Mouse (Mus musculus) neural tube, embryonic 12.5 days (tissue): ENCODE measurements around the gene Zc3h6. TPM values are rescaled to one million over a fixed set of nuclear protein-coding genes. Genes with fewer than 3 reads are reported as not detected.
"Not testable (repeated sequence)": the region's sequence is repeated elsewhere in the genome, so short reads cannot be mapped to it uniquely, and the experiment has no call there.

ENCODE experiments used
- ATAC-seq: fragments of 200-750 bp; cut with Nextera tagmentation; 2 replicates; pipeline ENCODE4 v1.8.0; 2017; ENCODE audit warnings: low read depth, mild to moderate bottlenecking, moderate TSS enrichment, moderate library complexity; ENCODE audit not compliant: low FRiP score
- H3K27ac ChIP-seq: fragments of 300-500 bp; sonication (generic); 2 replicates; pipeline ENCODE4 v1.5.1; 2016
- H3K27me3 ChIP-seq: fragments of 300-500 bp; sonication (generic); replicated peaks from 2 replicates; pipeline ENCODE4 v1.6.1; 2016; ENCODE audit warnings: mild to moderate bottlenecking
- H3K36me3 ChIP-seq: fragments of 300-500 bp; sonication (generic); 2 replicates; pipeline ENCODE4 v1.6.1; 2016; ENCODE audit warnings: mild to moderate bottlenecking
- H3K4me1 ChIP-seq: fragments of 300-500 bp; sonication (generic); 2 replicates; pipeline ENCODE4 v1.6.1; 2016
- H3K4me2 ChIP-seq: fragments of 300-500 bp; sonication (generic); replicated peaks from 2 replicates; pipeline ENCODE4 v1.6.1; 2016; ENCODE audit warnings: mild to moderate bottlenecking
- H3K4me3 ChIP-seq: fragments of 300-500 bp; sonication (generic); 2 replicates; pipeline ENCODE4 v1.5.1; 2016
- H3K9ac ChIP-seq: fragments of 300-500 bp; sonication (generic); 2 replicates; pipeline ENCODE4 v1.6.1; 2016; ENCODE audit warnings: mild to moderate bottlenecking
- H3K9me3 ChIP-seq: fragments of 300-500 bp; sonication (generic); 2 replicates; pipeline ENCODE4 v1.6.1; 2016; ENCODE audit warnings: mild to moderate bottlenecking
- WGBS: fragments of 180-500 bp; shearing (Covaris S2); methylation state at CpG from one replicate; pipeline ENCODE4 v1.1.7; 2016; 5-methylcytosine and 5-hydroxymethylcytosine counted together
- polyA plus RNA-seq: library from polyadenylated mRNA; unstranded; fragments of >200 nt; fragmentation: Nextera tagmentation; extraction: Ambion mirVana; gene quantifications from 2 replicates; pipeline ENCODE4 v1.2.1, GENCODE M21; 2016

The Zc3h6 gene
- polyA plus RNA-seq, 1 experiment from 2014 or later = 3.2 TPM

DNA sequence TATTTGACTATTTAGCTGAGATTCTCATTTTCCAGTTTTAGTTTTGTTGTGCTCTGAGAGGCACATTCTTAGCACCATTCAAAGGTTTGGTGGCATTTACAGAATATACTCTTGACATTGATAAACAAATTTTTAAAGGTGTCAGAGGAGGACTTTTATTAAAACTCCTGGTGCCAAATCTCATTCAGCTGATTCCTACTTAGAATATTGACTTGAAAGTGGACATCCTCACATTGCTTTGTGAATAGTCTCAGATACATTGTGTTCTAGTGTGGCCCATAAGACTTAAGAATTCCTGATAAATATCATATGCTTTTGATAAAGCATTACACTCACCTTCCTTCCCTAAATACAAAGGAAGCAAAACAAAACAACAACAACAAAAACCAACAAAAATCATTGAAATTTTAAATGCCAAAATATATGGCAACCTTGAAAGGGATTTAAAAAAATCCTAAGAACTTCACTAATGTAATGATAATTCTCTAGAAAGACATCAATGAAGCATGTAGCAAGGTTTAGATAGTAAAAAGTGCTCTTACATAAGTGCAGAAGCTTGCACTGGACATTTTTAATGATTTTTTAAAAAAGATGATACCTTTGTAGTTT, 1.4 kb downstream of the Zc3h6 start:
- no peaks in the 10 kb centered on the region for H3K9me3 ChIP-seq
- no peaks in the 10 kb centered on the region for H3K27me3 ChIP-seq
- H3K9ac ChIP-seq = 0 out of 2 replicates have a peak overlapping the region, but pooled peaks have one; percentile 98
- ATAC-seq = no peak
- H3K4me1 ChIP-seq = peaks cover 3% of the 10 kb centered on the region; the same call in 1 of the 2 replicates
- H3K36me3 ChIP-seq = no peaks in the 10 kb centered on the region
- H3K4me2 ChIP-seq = peak overlapping the region; percentile 60
- H3K27ac ChIP-seq = no peak overlapping the region
- peak overlapping the region; percentile 85 for H3K4me3 ChIP-seq

DNA sequence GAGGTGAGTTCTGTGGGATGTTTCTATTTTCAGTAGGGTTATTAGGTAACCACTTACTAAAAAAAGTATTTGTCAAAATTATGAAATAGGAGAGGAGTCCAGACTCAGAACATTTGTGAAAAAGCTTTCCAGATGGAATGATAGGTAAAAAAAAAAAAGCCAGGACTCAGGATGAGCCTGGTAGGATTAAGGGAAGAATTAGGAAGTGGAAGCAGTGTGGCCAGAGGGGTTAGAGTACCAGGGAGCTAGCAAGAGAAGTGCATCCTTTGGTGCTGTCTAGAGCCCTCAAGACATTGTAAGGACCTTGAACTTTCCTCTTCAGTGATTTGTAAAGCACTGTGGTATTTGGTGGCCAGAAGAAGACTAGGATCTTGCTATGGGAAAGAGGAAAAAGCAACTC, 5.1 kb downstream of the Zc3h6 start:
- no peak overlapping the region for H3K27ac ChIP-seq
- ATAC-seq = no peak
- H3K9me3 ChIP-seq = no peaks in the 10 kb centered on the region
- no peak overlapping the region for H3K4me3 ChIP-seq
- H3K4me1 ChIP-seq = no peaks in the 10 kb centered on the region
- H3K27me3 ChIP-seq = no peaks in the 10 kb centered on the region
- H3K36me3 ChIP-seq = no peaks in the 10 kb centered on the region
- H3K9ac ChIP-seq = no peak overlapping the region
- no peak overlapping the region for H3K4me2 ChIP-seq

DNA sequence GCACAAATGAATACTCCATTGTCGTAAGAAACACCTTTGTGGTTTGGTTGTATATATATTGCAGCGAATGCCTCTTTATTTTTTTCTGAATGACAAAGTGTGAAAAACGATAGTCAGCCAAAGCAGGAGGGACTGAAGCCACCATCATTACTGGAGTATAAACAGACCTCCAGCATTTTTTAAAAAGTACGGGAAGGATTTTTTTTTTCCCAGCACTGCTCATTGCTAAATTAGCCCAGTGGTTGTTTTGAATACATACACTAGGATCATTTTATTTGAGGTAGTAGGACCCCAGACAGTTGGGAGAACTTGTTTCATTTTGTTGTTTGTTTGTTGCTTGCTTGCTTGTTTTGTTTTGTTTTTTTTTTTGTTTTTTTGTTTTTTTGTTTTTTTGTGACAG, 8.4 kb downstream of the Zc3h6 start:
- Histone ChIP-seq H3K36me3 (no peaks in the 10 kb centered on the region), H3K4me1 (no peaks in the 10 kb centered on the region), H3K4me2 (no peak overlapping the region), H3K27me3 (no peaks in the 10 kb centered on the region), H3K27ac (no peak overlapping the region), H3K4me3 (no peak overlapping the region), H3K9ac (no peak overlapping the region), H3K9me3 (no peaks in the 10 kb centered on the region)
- ATAC-seq = no peak
- whole genome bisulfite sequencing = 78% methylated on average over 4 of the region's 4 CpGs

DNA sequence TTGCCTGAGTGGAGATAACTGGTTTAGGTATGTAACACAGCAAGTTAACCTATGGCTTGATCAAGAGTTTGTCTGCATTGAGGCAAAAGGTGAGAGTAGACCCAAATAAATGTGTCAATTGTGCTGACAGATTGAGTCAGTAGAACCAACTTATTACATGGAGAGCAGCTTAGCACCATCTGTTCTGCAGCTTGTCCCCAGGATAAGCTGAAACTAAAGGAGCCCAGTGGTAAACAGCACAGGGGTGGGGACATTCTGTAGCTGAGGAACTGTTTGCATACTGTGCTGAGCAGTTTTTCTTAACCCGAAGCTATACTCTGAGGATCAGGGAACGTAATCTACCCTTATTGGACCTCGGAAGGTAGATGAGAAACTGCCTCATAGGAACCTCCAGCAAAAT, 17.5 kb downstream of the Zc3h6 start:
- peaks cover 5% of the 10 kb centered on the region for H3K4me1 ChIP-seq

DNA sequence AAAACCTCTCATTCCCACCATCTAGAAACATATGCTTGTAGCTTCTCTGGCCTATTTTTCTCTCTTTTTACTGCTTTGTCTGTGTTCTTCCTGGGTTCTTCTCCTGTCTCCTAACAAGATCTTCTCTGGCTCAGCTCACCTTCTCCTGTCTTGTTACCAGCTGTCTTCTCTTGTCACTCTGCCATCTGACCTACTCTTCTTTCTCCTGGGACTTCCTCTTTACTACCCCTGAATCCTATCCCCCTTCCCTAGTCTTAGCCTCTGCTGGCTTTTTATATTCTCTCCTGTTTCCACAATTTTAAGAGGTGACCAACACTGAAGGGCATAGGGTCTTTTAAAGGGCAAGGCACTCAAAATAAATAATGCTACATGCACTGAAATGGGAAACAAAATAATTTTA, 37.7 kb downstream of the Zc3h6 start:
- Histone ChIP-seq H3K9ac (no peak overlapping the region), H3K9me3 (no peaks in the 10 kb centered on the region), H3K27ac (no peak overlapping the region), H3K4me3 (no peak overlapping the region), H3K4me2 (no peak overlapping the region), H3K4me1 (no peaks in the 10 kb centered on the region), H3K36me3 (no peaks in the 10 kb centered on the region), H3K27me3 (no peaks in the 10 kb centered on the region)
- ATAC-seq = no peak

More for the DNA sequence above, 17.5 kb downstream of the Zc3h6 start:
- Histone ChIP-seq H3K27me3 (no peaks in the 10 kb centered on the region), H3K27ac (no peak overlapping the region), H3K9me3 (no peaks in the 10 kb centered on the region), H3K4me2 (no peak overlapping the region), H3K9ac (no peak overlapping the region), H3K36me3 (no peaks in the 10 kb centered on the region), H3K4me3 (no peak overlapping the region)
- WGBS = 91% methylated on average over 3 of the region's 3 CpGs
- no peak for ATAC-seq

DNA sequence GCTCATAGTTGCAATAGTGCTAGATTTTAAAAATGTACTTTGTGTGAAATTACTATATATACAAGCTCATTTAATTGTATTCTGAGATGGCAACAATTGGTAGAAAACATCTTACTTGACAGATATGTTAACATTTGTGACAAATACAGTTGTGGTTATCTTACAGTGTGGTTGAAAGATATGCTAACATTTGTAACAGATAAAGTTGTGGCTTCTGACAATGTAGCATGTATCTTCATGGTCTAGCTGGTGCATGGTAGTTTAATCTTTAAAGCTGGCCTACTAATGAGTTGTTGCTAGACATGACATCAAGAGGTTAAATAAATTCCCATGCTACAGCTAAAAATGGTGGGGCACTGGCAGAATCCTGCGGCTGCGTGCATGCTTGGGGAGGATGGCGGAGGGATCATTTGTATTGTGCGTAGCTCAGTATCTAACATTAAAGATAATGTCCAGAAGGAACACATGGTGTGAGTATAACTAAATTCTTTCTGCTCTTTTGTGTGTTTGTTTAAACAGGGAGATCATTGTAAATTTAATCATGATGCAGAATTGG, 39.1 kb downstream of the Zc3h6 start:
- Histone ChIP-seq H3K4me3 (no peak overlapping the region), H3K36me3 (no peaks in the 10 kb centered on the region), H3K27ac (no peak overlapping the region), H3K9ac (no peak overlapping the region), H3K4me1 (no peaks in the 10 kb centered on the region), H3K27me3 (no peaks in the 10 kb centered on the region), H3K4me2 (no peak overlapping the region), H3K9me3 (no peaks in the 10 kb centered on the region)
- WGBS = 75% methylated on average over 4 of the region's 4 CpGs
- no peak for ATAC-seq

DNA sequence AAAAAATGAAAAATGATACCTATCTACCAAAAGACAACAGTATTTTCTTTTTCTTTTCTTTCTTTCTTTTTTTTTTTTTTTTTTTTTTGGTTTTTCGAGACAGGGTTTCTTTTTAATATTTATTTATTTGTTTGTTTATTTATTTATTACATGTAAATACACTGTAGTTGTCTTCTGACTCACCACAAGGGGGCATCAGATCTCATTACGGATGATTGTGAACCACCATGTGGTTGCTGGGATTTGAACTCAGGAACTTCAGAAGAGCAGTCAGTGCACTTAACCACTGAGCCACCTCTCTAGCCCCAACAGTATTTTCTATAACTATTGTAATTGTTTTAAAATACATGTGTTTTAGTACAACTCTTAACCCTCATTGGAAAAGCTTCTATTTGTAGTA, 41.7 kb downstream of the Zc3h6 start:
- H3K9me3 ChIP-seq, H3K4me2 ChIP-seq, H3K4me1 ChIP-seq, H3K27me3 ChIP-seq, H3K36me3 ChIP-seq, ATAC-seq, H3K27ac ChIP-seq, H3K4me3 ChIP-seq, H3K9ac ChIP-seq: not testable (repeated sequence)
- WGBS = 74% methylated on average over 2 of the region's 2 CpGs

DNA sequence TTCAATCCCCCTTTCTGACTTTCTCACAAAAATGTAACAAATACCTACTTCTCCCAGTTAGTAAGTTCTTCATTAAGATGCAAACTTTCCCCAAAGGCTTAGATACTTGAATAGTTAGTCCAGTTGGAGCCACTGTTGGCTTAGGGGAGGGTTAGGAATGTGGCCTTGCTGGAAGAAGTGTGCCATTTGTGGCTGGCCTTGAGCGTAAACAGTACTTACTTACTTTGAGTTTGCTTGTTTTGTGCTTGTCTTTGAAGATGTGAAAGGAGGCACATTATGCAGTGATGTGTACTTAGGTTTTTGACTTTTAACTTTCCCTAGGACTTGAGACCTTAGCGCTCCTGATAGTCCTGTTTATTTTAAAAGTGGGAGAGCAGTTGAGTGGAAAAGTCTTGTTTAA, 52.9 kb downstream of the Zc3h6 start:
- WGBS = 80% methylated on average over 2 of the region's 2 CpGs
- Histone ChIP-seq H3K9me3 (no peaks in the 10 kb centered on the region), H3K4me3 (no peak overlapping the region), H3K9ac (no peak overlapping the region), H3K4me2 (no peak overlapping the region), H3K36me3 (peaks cover 5% of the 10 kb centered on the region; the same call in 1 of the 2 replicates), H3K4me1 (no peaks in the 10 kb centered on the region), H3K27me3 (no peaks in the 10 kb centered on the region), H3K27ac (no peak overlapping the region)
- ATAC-seq = no peak

DNA sequence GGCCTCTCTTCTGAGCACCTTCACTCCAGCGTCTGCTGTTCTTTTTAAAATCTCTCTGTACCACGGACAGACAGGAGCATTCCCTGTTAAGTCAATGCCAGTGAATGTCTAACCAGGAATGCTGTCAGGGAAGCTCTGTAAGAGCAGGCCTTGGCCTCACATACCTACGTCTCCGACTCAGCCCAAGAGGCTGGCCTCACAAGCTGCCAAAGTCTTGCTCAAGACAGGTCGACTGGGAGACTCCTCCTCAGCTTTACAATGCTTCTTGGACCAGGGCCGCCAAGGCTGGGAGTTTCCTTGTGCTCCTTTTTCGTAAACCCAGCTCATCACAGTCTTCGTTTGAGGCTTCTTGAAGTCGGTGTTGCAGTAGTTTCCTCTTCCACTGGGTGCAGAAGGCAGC, 57.6 kb downstream of the Zc3h6 start:
- H3K27me3 ChIP-seq = no peaks in the 10 kb centered on the region

DNA sequence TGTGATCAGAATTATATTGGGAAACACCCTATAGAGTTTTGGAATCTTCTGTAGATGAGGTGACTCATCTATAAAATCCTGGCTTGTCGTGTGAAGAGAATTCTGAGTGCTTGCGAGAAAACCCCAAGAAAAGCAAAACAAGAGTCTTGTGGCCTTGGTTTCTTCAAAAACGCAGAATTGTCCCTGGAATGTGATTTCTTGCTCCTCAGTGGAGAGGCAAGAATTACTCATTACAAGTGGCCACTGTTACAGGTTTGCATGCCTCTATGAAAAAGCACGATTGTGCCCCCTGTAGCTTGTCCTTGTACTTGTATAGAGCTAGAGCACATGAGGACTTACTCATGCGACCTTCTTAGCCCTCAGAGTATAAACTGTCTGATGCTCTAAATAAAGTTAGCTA, 68.2 kb downstream of the Zc3h6 start:
- H3K9me3 ChIP-seq = no peaks in the 10 kb centered on the region
- H3K27ac ChIP-seq = no peak overlapping the region
- H3K9ac ChIP-seq = no peak overlapping the region
- no peak overlapping the region for H3K4me2 ChIP-seq
- 86% methylated on average over 5 of the region's 5 CpGs for WGBS
- no peak overlapping the region for H3K4me3 ChIP-seq
- peaks cover 11% of the 10 kb centered on the region for H3K4me1 ChIP-seq
- ATAC-seq = no peak
- H3K36me3 ChIP-seq = no peaks in the 10 kb centered on the region
- H3K27me3 ChIP-seq = peaks cover 22% of the 10 kb centered on the region

More for the DNA sequence above, 57.6 kb downstream of the Zc3h6 start:
- no peak overlapping the region for H3K27ac ChIP-seq
- H3K4me3 ChIP-seq = no peak overlapping the region
- no peak for ATAC-seq
- no peak overlapping the region for H3K9ac ChIP-seq
- no peaks in the 10 kb centered on the region for H3K9me3 ChIP-seq
- no peak overlapping the region for H3K4me2 ChIP-seq
- no peaks in the 10 kb centered on the region for H3K4me1 ChIP-seq
- no peaks in the 10 kb centered on the region for H3K36me3 ChIP-seq
- WGBS = 83% methylated on average over 9 of the region's 9 CpGs

DNA sequence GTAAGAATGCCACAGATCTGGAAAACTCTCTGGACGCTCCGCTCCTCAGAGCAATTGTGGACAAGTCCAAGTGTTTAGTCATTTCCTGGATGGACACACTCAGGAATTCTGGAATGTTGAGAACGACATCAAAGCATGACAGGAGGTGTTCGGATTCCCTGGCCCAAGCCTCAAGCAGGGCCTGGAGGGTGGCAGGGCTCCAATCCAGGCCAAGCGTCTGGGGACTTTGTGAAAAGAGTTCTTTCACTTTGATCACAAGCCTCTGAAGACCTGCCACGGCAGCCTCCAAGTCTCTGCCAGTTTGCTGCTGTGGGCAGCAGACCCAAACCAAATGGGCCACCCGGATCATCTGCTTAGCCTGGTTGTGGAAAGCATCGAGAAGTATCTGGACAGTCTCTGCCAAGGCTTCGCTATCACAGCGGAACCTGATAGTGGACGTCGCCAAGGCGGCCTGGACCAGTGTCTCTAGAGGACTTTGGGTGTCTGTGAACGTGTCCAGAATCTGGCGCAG, 71.3 kb downstream of the Zc3h6 start:
- Histone ChIP-seq H3K4me3 (peak overlapping the region; percentile 41), H3K27ac (no peak overlapping the region), H3K4me1 (peaks cover 11% of the 10 kb centered on the region), H3K9me3 (no peaks in the 10 kb centered on the region), H3K36me3 (no peaks in the 10 kb centered on the region), H3K27me3 (peaks cover 26% of the 10 kb centered on the region), H3K9ac (peak overlapping the region; percentile 55; the same call in 1 of the 2 replicates), H3K4me2 (peak overlapping the region; percentile 82)
- 37% methylated on average over 15 of the region's 15 CpGs for WGBS
- no peak; the same call in 1 of the 2 replicates for ATAC-seq

DNA sequence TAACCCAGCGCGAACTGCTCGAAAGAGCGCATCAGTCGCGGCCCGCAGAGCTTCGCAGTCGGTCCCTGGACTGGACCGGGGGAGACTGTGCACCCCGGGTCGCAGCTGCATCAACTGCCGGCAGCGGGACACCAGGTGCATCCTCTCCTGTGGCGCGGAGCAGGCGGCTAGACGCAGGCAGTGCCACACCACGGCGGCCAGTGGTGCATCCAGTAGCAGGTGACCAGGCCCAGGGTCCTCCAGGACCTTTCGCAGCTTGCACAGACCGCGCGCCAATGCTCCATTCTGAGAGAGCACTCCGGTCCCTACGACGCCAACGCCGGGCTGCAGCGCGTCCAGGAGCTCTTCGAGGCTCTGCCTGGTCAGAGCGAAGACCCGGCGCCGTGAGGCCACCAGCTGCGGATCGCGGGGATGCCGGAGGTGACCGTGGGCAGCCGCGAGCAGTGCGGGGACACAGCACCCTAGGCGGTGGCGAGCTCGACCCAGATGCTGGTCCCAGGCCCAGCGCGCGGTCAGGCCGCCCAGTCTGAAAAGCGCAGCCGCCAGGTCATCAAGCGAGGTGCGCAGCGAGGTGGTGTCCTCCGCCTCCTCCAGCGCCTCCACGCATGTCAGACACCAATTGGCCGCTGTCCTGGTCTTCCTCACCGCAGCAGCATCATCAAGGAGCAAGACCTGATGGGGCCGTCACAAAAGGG, 71.9 kb downstream of the Zc3h6 start:
- Histone ChIP-seq H3K27ac (no peak overlapping the region), H3K9me3 (no peaks in the 10 kb centered on the region), H3K9ac (peak overlapping the region; percentile 55), H3K4me1 (peaks cover 11% of the 10 kb centered on the region), H3K36me3 (no peaks in the 10 kb centered on the region), H3K4me2 (peak overlapping the region; percentile 82), H3K27me3 (peaks cover 26% of the 10 kb centered on the region), H3K4me3 (peak overlapping the region; percentile 41)
- peak; percentile 83 for ATAC-seq
- WGBS = 3% methylated on average over 62 of the region's 62 CpGs
